Mouse (Mus musculus) bone marrow, adult 2 months (tissue): ENCODE results near the gene Gpat2.

Experiments
- CTCF ChIP-seq: fragments of 200-500 bp; IDR thresholded peaks from 2 replicates; pipeline ENCODE4 v1.5.1; 2011; ENCODE audit warnings: low read length, control low read depth; ENCODE audit not compliant: control insufficient read depth, insufficient read depth
- POLR2A ChIP-seq: fragments of 200-500 bp; IDR thresholded peaks from 2 replicates; pipeline ENCODE4 v1.6.1; 2011; ENCODE audit warnings: low read depth, mild to moderate bottlenecking, control low read depth, low read length, borderline replicate concordance; ENCODE audit not compliant: control insufficient read depth

- TF ChIP-seq CTCF (no peak), POLR2A (no peak)
Observed at GRCm38 (mm10) chr2:127453141-127453540, 28.1 kb downstream of the Gpat2 start.
